Mouse (Mus musculus) megakaryocyte progenitor cell, adult 5-6 weeks (primary cell): ENCODE results near the gene Atp5d. TPM values are rescaled to one million over a fixed set of nuclear protein-coding genes. Genes with fewer than 3 reads are reported as not detected.

ENCODE experiments used
- ATAC-seq: replicated peaks from 2 replicates; pipeline ENCODE4 v1.8.0; 2016; ENCODE audit warnings: mild to moderate bottlenecking, moderate TSS enrichment, inconsistent platforms; ENCODE audit not compliant: poor library complexity
- total RNA-seq, 2 experiments: library from RNA; stranded (forward) in 1 of 2; stranded (reverse) in 1 of 2; fragments of 157-497, 149-512 nt in 1 of 2; fragments of 200-1000 nt in 1 of 2; gene quantifications; 2 replicates each; pipeline versions ENCODE4 v1.2.3 to v1.2.4; 2015 to 2017

Gene Atp5d
- total RNA-seq, 2 experiments from 2014 or later = 39.3 to 199 TPM

DNA sequence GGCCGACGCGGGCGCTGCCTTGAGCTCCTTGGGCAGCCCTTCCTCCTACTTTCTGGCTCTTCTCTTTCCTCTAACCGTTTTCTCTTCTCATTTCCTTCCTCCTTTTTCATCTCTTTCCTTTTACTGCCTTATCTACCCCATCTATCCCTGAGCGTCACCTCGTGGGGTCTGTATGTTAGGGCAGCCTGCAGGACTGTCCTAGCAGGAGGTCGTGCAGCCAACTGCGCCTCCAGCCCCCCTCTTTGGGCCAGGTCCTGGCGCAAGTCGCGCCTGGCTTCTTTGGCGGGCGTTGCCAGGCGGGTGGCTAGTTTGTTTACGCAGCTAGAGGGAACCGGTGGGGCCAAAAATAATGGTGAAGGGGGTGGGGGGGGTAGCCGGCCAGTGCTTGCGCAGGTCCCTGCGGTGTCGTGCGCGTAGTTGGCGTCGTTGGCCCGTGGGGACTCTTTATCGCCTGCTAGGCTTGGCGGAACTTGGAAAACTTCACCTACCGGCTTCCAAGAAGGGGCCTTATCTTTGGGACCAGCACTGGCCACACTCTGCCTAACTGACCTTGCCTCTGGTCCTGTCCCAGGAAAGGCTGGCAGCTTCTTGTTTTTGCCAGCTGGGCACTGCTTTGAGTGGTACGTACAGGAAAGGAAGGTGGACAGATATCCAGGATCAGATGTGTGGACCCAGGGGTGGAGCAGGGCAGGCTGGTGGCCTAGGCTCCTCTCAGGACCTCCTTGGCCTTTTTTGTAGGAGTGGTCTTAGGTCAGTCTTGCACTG is 21.3 kb upstream of the Atp5d start:
- ATAC-seq = peak; percentile 15

DNA sequence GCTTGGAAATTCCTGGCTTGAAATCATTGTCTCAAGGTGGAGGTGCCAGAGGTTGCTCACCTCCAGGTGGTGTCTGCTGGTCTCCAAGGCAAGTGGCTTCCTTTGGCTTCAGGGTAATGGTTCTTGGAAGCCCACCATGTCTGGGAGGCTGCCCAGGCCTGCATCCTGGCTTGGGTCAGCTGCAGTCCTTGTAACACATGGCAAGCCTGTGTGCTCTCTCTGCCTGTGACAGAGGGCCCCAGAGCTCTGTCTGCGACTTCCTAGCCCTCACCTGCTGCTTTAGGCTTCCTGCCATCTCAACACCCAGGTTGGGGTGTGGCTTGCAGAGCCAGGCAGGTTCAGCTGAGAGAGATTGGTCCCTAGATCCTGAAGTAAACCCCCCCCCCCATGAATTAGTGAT is 20.7 kb upstream of the Atp5d start:
- no peak for ATAC-seq

DNA sequence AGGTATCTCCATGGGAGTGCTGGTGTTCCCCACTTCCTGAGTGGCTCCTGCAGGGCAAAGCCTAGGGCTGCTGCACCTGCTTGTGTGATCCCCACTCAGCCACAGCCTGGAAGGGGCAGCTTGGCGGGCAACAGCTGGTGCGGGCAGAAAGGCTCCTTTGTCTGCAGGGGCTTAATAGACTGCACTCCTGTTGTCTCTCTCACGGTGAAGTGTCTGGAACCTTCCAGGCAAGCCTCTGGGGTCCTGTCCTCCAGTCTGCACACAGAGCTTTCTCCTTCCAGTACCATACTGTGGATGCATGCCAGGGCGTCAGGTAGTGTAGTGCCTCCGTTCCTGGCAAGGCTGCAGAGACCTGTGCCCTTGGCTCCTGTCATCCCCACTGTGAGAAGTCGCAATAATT is 19.9 kb upstream of the Atp5d start:
- no peak for ATAC-seq

DNA sequence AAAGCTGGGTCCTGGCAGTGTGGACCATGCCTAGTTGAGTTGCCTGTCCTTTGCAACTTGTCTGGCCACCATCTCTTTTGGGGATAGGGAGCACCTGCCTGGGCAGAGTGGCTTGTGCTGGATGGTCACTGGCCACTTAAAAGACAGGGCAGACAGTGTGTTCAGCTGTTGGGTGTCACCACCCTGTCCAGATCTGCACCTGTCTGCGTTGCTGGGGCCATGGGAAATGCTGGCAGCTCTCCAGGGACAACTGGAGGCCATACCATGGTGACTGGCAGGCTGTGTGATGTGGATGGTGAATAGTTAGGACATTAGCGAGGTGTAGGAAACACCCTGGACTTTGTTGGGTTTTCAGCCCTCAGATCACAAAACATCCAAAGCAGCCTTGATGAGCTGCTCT is 18.3 kb upstream of the Atp5d start:
- ATAC-seq = no peak

DNA sequence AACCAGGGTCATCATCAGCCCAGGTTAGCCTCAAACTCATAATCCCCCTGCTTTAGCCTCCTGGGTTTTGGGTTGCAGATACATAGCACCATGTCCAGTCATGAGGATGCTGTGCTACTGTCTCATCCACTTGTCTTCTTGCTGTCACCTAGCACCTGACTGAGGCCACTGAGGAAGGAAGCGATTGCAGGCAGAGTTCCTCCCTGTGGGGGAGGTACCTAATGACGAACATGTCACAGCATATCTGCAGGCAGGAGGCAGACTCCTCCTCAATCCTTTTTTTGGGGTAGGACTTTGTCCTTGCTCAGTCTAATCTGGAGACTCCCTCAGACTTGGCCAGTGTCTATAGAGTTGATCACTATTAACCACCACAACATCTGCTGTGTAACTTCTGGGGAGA is 16.8 kb upstream of the Atp5d start:
- peak; percentile 12; the same call in 1 of the 2 replicates for ATAC-seq

DNA sequence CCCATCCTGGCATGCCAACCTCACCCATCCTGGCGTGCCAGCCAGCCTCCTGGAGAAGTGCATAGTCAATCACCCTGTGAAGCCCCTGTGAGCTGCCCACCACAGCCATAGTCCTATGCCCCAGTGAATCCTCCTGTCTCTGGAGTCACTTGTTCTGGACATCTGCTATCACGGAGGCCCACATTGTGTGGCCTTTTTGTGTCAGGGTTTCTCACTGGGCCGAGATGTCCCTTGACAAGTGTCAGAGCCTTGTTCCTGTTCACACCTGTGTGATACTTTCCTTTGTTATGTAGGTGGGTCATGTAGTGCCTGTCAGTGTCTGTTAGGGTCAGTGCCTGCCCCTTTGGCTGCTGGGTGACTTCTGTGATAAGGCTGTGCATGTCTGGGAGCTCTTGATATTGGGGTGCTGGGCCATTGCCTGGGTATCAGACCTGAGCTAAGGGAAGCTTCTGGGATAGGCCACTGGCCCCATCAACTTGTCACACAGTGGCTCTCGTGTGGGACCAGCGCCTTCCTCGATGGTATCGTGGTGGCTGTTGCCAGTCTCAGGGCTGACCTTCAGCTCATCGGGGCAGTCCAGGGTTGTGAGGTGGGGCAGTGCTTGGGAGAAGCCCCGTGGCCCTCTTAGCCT is 14.4 kb upstream of the Atp5d start:
- peak; percentile 85 for ATAC-seq

DNA sequence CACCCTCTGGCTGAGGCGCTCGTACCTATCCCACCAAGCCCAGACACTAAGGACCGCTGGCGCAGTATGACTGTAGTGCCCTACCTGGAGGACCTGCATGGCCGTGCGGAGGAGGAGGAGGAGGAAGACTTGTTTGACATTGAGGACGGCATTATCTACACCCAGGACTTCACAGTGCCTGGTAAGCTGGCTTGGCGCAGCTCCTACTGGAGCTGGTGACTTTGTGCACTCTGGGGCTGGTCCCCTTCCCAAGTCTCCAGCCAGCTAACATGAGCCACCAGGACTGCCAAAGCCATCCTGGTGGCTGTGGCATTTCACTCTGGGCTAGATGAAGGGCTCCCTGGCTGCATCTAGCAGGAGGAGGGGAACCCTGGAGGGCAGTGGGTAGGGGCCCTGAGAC is 10.5 kb upstream of the Atp5d start:
- no peak for ATAC-seq

DNA sequence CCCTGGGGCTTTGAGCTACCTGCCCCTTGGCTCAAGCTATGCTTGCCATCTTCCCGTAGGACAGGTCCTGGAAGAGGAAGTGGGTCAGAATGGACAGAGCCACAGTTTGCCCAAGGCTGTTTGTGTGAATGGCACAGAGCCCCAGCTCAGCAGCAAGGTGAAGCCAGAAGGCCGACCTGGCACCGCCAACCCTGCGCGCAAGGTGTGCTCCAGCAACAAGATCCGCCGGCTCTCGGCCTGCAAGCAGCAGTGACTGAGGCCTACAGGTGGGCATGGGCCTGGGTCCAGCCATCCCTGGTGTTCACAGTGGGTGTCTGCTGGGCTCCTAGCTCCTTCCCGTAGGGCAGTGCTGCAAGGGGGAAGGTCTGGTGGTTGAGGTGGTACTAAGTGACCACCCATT is 8.6 kb upstream of the Atp5d start:
- ATAC-seq = no peak

DNA sequence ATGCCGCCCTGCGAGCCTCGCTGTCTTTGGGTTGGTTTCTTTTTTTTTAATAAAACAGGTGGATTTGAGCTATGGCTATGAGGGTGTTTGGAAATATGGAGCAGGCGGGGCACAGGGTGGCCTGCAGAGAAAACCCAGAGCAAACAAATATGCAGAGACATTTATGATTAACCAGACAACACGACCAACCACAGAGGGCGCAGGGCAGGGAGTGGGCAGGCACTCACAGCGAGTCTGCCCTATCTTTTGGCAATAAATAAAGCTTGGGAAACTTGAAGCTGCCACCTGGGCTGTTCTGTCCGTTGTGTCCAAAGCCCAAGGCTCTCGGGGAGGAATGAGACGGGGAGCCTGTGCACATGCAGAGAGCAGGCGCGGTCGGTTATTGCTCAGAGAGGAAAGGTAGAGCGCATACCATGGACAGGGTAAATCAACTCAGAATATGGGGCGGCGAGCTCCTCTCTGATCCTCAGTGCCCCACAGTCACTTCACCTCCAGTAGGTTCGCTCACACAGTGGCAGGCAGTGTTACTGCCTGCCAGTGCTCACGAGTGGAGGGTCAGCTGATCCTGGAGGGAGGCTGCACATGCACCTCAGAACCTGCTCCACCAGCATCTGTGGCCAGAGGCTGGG is 7.9 kb upstream of the Atp5d start:
- ATAC-seq = no peak

DNA sequence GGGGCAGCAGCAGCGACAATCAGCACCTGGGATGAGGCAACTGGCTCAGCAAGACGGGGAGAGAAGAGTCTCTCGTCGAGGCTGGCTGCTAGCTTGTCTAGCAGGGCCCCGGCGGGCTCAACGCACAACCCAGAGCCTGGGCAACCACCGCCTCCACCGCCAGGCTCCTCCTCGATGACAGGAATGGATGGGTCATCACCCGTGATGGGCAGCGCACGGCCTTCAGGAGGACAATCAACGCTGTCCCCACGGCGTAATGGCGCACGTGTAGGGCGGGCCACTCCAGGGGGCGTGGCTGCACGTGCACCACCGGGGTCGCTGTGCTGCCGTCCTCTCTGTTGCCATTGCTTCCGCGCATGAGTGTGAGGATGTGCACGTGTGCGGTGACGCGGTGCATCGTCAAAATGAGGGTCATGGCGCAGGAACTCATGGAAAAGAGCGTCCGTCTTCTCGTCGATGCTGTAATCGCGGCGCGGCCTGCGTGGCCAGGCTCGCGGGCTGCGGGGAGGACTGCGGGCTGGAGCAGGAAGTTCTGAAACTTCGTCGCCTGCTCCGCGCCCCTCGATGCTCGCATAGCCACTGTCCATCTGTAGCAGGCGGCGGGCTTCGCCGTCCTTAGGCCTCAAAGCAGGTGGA is 7.0 kb upstream of the Atp5d start:
- peak; percentile 40 for ATAC-seq

DNA sequence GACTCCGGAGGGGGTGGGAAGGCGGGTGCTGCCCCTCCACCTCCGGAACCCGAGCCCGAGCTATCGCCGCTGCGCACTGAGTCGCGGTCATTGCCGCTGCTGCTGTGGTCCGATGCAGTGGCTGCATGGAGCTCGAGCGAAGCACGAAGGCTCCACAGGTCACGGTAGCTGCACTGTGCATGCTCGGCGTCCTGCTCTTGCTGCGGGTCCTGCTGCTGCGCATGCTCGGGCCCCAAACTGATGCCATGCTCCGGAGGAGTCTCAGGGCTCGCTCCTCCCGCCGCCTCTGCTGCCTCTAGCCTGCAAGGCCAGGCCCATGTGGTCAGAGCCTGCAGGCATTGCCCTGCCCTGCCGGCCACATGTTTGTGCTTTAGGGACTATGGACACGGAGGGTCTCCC is 6.5 kb upstream of the Atp5d start:
- no peak for ATAC-seq

DNA sequence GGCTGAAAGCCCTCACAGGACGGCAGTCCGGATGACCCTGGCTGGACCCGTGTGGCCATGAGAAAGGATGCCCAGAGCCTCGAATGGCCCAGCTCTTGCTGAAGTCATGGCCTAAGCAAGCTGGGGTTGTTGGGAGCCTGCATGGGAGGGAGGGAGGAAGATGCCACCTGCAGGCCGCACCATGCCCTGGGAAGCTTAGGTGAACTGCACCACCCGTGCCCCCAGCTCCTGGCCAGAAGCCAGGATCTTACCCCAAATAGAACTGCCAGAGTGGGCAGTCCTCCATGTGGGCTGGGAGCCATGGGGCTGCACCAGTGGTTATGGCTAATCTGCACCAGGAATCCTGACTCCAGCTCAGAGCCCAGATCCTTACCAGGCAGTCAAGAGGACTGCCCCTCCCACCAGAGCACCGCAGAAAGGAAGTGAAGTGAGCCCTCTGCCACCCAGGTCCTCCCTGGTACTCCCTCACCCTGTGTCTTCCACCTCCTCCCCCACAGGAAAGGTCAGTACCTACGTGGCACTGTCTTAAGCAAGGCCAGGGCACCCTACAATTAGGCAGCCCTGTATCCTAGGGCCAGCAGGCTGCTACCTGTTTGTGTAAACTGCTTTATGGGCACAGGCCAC is 5.1 kb upstream of the Atp5d start:
- peak; percentile 33 for ATAC-seq

DNA sequence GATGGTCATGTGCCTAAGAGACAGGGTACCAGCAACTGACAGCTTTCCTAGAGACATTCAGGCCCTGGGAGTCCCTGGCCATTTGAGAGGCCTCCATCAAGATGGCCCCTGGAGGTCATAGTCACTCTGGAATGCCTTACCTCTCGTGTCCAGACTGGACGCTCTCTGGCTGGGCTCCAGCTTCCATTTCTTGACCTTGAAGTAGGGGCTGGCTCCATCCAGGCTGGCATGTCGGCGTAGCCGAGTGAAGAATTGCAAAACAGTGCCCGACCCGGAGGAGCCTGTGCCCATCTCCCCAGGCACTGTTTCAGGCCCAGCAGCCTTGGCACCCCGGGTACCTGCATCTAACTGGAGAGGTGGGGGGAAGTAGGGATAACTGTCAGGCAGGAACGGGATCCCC is 4.0 kb upstream of the Atp5d start:
- no peak for ATAC-seq

DNA sequence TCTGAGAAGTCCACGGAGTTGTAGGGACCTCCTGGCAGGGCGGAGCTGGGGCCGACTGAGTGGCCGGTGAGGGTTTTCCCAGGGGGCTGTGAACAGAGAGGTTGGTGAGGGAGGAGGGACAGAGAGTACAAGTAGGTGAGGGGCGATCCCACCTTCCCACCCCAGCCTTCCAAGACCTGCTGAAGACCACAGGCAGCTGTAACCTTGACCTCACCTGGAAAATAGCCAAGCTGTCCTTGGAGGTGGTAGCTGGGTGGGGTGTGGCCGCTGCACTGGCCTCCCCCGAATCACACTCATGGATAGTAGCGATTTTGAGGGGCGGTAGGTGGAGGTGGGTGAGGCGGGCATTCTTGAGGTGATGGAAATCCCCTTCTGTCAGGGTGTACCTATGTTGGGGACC is 3.3 kb upstream of the Atp5d start:
- no peak for ATAC-seq

DNA sequence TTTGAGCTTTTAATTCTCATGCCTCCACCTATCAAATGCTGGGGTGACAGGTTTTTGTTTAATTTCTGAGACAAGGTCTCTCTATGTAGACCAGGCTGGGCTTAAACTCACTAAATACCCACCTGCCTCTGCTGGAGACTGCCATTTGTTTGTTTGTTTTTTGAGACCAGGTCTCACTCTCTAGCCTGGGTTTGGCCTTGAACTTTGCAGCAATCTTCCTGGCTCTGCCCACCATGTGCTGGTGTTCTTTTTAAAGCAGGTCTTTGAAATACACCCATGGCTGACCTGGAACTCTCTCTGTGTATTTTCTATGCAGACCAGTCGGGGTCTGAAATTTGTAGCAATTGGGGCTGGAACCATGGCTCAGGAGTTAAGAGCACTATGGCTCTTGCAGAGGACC is 2.8 kb upstream of the Atp5d start:
- no peak for ATAC-seq

DNA sequence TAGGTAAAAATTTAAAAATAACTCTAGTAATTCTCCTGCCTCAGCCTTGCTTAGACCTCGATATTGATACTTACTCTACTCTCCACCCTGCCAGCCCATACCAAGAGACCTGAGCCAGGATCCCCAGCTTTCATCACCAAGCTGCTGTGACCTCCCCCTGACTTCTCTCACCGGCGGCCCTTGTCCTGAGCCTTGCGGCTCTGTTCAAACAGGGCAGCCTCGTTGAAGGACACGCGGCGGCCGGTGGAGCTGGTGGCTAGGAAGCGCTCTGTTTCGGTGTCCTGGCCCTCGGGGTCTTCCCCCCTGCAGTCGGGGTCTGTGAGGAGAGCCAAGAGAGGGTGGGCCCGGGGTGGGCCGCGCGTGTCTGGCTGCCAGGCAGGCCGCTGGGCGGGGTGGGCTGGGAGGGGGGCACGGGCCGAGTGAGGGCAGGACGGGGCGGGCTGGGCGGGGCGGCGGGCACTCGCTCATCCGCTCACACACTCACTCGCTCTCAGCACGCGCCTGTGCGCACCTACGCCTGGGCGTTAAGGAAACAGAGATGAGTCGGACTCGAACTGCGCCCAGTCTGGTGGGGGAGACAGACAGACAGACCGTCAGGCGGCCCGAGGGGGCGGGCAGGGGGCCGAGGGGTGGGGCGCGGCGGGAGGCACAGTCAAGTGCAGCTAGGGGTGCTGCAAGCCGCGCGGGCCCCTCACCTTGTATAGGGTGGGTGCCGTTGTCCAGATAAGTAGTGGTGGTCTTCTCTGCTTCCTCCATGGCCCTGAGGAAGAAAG is 2.1 kb upstream of the Atp5d start:
- no peak for ATAC-seq

DNA sequence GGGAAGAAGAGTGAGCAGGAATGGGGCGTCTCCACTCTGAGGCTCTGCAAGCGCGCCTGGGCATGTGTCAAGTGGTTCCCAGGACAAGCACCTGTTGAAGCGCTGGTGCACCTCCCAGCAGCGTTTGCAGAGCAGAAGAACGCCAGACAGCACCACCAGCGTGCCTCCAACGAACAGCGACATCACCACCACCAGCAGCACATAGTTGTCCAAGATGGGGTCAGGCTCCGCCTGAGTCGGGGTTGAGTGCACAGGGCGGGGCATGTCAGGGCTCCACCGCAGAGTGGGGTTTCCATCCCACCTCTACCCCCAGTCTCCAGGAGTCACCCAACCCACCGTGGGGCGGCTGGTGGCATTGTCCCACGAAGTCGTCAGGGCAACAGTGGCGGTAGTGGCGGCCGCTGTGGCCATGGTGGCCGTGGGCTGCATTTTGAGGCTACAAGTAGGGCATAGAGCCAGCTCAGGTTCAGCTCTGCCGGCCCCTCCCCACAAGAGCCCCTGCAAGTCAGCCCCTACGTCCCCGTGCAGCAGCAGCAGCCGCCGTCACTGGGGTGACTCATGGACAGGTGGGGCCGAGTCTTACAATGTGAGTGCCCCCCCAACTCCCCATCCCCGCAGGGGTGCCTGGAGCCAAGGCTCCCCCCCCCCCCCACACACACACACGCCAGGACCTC is 1.3 kb upstream of the Atp5d start:
- no peak for ATAC-seq

DNA sequence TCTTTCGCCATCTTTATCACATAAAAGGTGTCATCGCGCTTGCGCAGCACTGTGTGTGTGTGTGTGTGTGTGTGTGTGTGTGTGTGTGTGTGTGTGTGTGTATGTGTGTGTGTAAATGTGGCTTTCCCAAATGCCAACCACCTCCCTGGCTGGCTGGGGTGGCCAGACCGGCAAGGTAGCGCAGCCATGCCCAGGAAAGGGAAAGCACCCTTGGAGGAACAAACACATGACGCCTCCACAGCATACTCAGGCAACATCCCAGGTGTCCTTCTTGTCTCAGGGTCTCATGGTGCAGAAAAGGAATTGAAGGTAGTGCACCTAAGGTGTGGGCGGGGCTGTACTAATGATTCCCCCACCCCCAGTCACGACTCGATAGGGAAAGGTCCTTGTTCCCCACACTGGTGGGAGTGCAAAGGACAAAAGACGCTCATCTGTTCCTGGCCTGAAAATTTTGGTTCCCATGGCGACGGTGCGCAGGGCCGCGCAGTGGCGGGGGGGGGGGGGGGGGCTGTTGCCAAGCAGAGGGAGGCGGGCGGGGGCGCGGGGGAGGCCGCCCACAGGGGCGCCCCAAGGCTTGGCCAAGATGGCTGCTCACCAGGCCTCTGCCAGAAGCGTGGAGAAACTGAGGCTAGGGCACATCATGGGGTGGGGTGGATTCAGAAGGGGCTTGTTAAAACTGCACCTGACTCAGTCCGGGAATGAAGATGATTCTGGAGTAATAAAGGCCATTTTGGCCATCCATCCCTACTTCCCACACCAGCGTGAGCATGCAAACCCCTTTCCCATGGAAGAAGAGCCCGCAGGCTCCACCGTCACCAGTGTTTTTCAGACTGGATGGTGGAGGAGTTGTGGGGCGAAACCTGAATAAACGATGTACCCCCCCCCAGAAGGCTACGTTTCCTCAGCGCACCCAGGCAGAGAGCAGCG is 543 bp upstream of the Atp5d start:
- no peak for ATAC-seq

DNA sequence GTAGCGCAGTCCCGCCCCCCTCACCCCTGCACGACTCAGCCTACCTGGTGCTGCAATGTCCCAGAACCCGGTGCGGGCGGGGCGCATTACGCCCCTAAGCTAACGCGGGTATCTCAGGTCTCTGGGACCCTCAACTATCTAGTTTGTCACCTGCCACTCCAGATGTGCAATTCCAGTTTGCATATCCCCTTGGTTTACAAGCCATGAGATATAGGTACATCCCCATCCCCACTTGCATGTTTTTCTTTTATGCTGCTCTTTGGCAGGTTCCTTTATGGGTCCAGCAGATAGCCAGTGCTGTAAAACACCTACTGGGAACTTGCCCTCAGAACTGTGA is 975 bp downstream of the Atp5d start:
- no peak for ATAC-seq
